Mouse (Mus musculus) lung, postnatal 0 days (tissue): ENCODE data around the gene Chmp4b.

Experiments used
- CTCF ChIP-seq: IDR thresholded peaks from 2 replicates; pipeline ENCODE4 v1.5.1; 2016; ENCODE audit warnings: antibody characterized with exemption, mild to moderate bottlenecking
- EP300 ChIP-seq: IDR thresholded peaks from 2 replicates; pipeline ENCODE4 v1.6.1; 2016; ENCODE audit warnings: antibody characterized with exemption, mild to moderate bottlenecking, control low read depth

- no peak for TF ChIP-seq CTCF
- no peak for TF ChIP-seq EP300
Measured at GRCm38 (mm10) chr2:154729737-154730136, 78.2 kb downstream of the Chmp4b start.
